In the genomic region with DNA sequence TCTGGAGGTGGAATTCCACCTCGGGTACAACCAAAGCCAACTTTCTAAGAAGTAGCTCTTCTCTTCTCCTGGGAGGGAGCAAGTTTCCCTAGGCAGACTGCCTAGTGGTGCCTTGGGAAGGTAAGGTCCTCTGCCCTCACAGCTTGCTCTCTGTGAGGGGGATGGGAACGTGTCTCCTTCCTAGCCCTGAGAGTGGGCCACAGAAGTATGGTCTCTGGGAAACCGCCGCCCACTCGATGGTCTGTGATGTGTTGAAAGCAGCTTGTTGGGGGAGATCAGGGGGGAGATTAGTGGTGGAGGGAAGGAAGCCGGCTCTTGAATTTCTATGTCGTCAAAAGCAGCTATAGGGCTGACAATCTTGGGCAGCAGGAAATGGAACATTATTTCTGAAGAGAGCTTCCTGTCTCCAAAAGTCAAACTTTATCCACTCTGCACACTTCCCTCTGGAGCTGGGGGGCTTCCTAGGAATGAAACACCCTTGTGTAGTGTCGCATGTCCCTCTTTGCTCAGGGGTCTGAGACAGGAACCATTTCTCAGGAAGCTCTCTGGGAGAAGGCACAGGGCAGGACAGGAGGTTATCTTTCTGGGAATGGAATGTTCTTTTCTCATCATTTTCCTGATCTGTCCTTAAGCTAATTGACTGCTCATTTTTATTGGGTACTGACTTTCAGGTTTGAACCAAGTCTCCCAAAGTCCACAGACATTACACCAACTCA, we compare ENCODE assay signal across 1 mouse cellular context.
TF ChIP-seq lines count a peak whose summit lies in the region.

No protein-coding gene starts in this region.

TF ChIP-seq in MEL, 35 proteins besides CTCF, POLR2A, EP300 and RAD21 (continued from another document):
- no peak for TF ChIP-seq CHD1 (IDR thresholded peaks at IDR 0.05; ENCODE audit: low read depth, low read length)
- no peak for TF ChIP-seq MAFK (IDR thresholded peaks at IDR 0.05; ENCODE audit: borderline replicate concordance, low read depth, low read length)
- no peak for TF ChIP-seq TCF12 (IDR thresholded peaks at IDR 0.05; ENCODE audit: low read depth, low read length)
- TF ChIP-seq POLR2AphosphoS2 (IDR thresholded peaks at IDR 0.05; ENCODE audit: low read length), result no peak
